Mouse (Mus musculus): Measurements from ENCODE around the gene Hnrnph1. TPM values are rescaled to one million over a fixed set of nuclear protein-coding genes. Genes with fewer than 3 reads are reported as not detected.

The Hnrnph1 gene
- polyA plus RNA-seq, 1 experiment from 2014 or later, result 500 TPM

DNA sequence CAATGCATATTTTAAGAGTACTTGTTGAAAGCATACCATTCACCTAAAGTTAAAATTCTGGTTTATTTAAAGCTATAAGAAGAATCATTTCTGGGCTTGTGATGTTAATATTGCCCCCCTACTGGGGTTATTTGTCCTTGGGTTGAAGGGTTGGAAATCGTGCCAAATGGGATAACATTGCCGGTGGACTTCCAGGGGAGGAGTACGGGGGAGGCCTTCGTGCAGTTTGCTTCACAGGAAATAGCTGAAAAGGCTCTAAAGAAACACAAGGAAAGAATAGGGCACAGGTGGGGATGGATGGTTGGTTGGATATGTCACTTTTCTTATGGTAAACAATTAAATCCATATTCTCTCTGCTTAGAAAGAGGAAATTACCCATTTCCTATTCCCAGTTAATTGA is 4.5 kb downstream of the Hnrnph1 start:
- Histone ChIP-seq H3K9ac (replicated peaks; ENCODE audit: low read length) (no peak overlapping the region), H3K27me3 (ENCODE audit: insufficient read depth, low read length) (no peaks in the 10 kb centered on the region), H3K4me1 (ENCODE audit: insufficient read depth, low read length) (peaks cover 21% of the 10 kb centered on the region), H3K36me3 (ENCODE audit: insufficient read depth, low read length) (peaks cover 36% of the 10 kb centered on the region), H3K4me3 (ENCODE audit: low read length) (peak overlapping the region; percentile 37), H3K27ac (ENCODE audit: low read length) (no peak overlapping the region), H3K4me2 (replicated peaks; ENCODE audit: low read depth, low read length) (peak overlapping the region; percentile 54), H3K9me3 (ENCODE audit: low read length) (no peaks in the 10 kb centered on the region)
- WGBS, result 13% methylated on average over 4 of the region's 4 CpGs
- ATAC-seq (ENCODE audit: low FRiP score, low TSS enrichment), result no peak

GRCm38 (mm10) chr11:50387167-50387679 is 10.4 kb downstream of the Hnrnph1 start:
- Histone ChIP-seq H3K9ac (replicated peaks; ENCODE audit: low read length) (no peak overlapping the region), H3K4me3 (ENCODE audit: low read length) (no peak overlapping the region), H3K36me3 (ENCODE audit: insufficient read depth, low read length) (peaks cover 64% of the 10 kb centered on the region), H3K27me3 (ENCODE audit: insufficient read depth, low read length) (no peaks in the 10 kb centered on the region), H3K27ac (ENCODE audit: low read length) (no peak overlapping the region), H3K4me2 (replicated peaks; ENCODE audit: low read depth, low read length) (no peak overlapping the region), H3K9me3 (ENCODE audit: low read length) (no peaks in the 10 kb centered on the region), H3K4me1 (ENCODE audit: insufficient read depth, low read length) (no peaks in the 10 kb centered on the region)
- 85% methylated on average over 3 of the region's 3 CpGs for WGBS
- no peak for ATAC-seq (ENCODE audit: low FRiP score, low TSS enrichment)

- peaks cover 60% of the 10 kb centered on the region for H3K36me3 ChIP-seq (ENCODE audit: insufficient read depth, low read length)
- ATAC-seq (ENCODE audit: low FRiP score, low TSS enrichment), result no peak
- H3K4me1 ChIP-seq (ENCODE audit: insufficient read depth, low read length), result no peaks in the 10 kb centered on the region
Observed at GRCm38 (mm10) chr11:50387697-50388096, 10.9 kb downstream of the Hnrnph1 start.

DNA sequence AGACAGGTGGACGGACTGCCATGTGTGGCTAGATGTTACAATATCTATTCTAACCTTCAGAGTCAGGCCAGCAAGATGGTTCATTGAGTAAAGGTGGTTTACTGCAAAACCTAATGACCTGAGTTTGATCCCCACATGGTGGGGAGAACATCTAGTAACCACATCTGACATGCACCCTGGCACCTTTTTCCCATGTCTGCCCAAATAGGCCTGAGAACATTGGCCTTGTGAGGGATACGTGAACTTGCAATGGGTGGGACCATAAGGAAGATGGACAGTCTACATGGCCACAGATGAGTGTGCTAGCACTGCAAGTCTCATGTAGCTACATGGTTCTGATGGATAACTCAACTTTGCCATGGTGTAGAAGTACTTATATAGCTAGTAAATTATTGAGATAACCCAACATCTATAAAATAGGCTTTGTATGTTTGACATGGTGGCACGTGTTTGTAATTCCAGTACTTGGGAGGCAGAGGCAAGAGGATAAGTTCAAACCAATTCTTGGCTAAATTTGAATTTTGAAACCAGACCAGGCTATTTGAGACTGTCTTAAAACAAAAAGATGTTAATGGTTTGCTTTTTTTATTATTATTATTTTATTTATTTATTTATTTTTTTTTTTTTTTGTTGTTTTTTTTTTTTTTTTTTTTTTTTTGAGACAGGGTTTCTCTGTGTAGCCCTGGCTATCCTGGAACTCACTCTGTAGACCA is 11.6 kb downstream of the Hnrnph1 start:
- Histone ChIP-seq H3K36me3 (ENCODE audit: insufficient read depth, low read length) (peaks cover 56% of the 10 kb centered on the region), H3K9ac (replicated peaks; ENCODE audit: low read length) (no peak overlapping the region), H3K9me3 (ENCODE audit: low read length) (no peaks in the 10 kb centered on the region), H3K27me3 (ENCODE audit: insufficient read depth, low read length) (no peaks in the 10 kb centered on the region), H3K4me2 (replicated peaks; ENCODE audit: low read depth, low read length) (no peak overlapping the region), H3K4me1 (ENCODE audit: insufficient read depth, low read length) (no peaks in the 10 kb centered on the region), H3K27ac (ENCODE audit: low read length) (no peak overlapping the region), H3K4me3 (ENCODE audit: low read length) (no peak overlapping the region)
- 94% methylated on average over 3 of the region's 3 CpGs for WGBS
- peak; percentile 10; the same call in 1 of the 2 replicates for ATAC-seq (ENCODE audit: low FRiP score, low TSS enrichment)

More at GRCm38 (mm10) chr11:50387697-50388096, 10.9 kb downstream of the Hnrnph1 start:
- no peak overlapping the region for H3K27ac ChIP-seq (ENCODE audit: low read length)
- no peak overlapping the region for H3K4me2 ChIP-seq (replicated peaks; ENCODE audit: low read depth, low read length)
- no peaks in the 10 kb centered on the region for H3K9me3 ChIP-seq (ENCODE audit: low read length)
- no peak overlapping the region for H3K4me3 ChIP-seq (ENCODE audit: low read length)
- no peak overlapping the region for H3K9ac ChIP-seq (replicated peaks; ENCODE audit: low read length)
- H3K27me3 ChIP-seq (ENCODE audit: insufficient read depth, low read length), result no peaks in the 10 kb centered on the region
- 81% methylated on average over 4 of the region's 4 CpGs for WGBS

GRCm38 (mm10) chr11:50389011-50389410 is 12.2 kb downstream of the Hnrnph1 start:
- H3K27me3 ChIP-seq (ENCODE audit: insufficient read depth, low read length), result no peaks in the 10 kb centered on the region
- H3K4me1 ChIP-seq (ENCODE audit: insufficient read depth, low read length), result no peaks in the 10 kb centered on the region
- peaks cover 56% of the 10 kb centered on the region for H3K36me3 ChIP-seq (ENCODE audit: insufficient read depth, low read length)
- WGBS, result 70% methylated on average over 3 of the region's 3 CpGs
- no peak overlapping the region for H3K4me3 ChIP-seq (ENCODE audit: low read length)
- no peak for ATAC-seq (ENCODE audit: low FRiP score, low TSS enrichment)
- no peak overlapping the region for H3K4me2 ChIP-seq (replicated peaks; ENCODE audit: low read depth, low read length)
- no peaks in the 10 kb centered on the region for H3K9me3 ChIP-seq (ENCODE audit: low read length)
- H3K9ac ChIP-seq (replicated peaks; ENCODE audit: low read length), result no peak overlapping the region
- H3K27ac ChIP-seq (ENCODE audit: low read length), result no peak overlapping the region

DNA sequence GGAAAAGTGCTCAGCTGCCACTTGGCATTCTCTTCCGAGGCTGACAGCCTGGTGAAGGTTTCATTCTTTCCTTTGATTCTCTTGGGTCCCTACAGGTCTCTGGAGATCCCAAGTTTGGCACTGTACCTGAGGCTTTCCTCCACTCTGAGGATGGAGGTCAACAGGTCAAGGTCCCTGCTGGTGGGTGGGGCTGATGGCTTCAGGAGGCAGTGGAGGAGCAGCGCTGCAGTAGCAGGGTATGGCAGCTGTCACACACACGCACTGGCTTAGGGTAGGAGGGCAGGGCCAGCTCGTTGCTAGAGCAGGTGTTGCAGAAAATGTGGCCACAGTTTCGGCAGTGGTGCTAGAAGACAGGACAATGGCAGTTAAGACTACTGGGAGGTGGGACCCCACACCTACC is 12.8 kb downstream of the Hnrnph1 start:
- Histone ChIP-seq H3K36me3 (ENCODE audit: insufficient read depth, low read length) (peaks cover 55% of the 10 kb centered on the region), H3K9me3 (ENCODE audit: low read length) (no peaks in the 10 kb centered on the region)
- ATAC-seq (ENCODE audit: low FRiP score, low TSS enrichment), result no peak

DNA sequence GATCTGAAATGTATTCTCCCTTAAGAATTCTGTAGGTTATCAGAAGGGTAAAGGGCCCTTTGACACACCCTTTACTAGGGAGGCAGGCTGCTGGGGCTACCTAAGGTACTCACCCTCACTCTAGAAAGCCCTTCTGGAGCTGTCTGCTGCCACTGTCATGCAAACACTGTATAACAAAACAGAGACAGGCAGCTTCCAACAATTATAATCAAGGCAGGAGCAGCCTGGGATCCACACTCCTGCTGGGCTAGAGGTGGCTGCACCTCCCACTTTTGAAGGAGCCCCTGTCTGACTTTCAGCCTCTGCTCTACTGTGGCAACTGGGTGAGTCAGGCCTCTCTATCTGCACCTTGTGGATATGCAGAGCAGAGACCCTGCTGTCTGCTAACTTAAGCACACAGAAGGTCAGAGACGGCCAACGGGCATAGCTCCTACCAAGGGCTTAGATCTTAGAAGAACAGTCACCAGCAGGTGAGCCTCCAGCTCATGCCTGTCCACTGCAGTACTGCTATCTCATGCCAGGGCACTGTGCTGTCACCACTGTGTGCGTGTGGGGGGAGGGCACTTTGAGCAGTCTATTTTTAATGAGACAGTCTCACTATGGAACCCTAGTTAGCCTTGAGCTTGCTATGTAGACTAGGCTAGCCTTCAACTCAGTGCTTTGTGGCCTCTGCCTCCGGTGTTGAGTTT is 14.6 kb downstream of the Hnrnph1 start:
- H3K9ac ChIP-seq (replicated peaks; ENCODE audit: low read length), result no peak overlapping the region
- H3K4me2 ChIP-seq (replicated peaks; ENCODE audit: low read depth, low read length), result no peak overlapping the region
- H3K4me1 ChIP-seq (ENCODE audit: insufficient read depth, low read length), result no peaks in the 10 kb centered on the region
- H3K9me3 ChIP-seq (ENCODE audit: low read length), result no peaks in the 10 kb centered on the region
- no peak for ATAC-seq (ENCODE audit: low FRiP score, low TSS enrichment)
- H3K27ac ChIP-seq (ENCODE audit: low read length), result no peak overlapping the region
- H3K36me3 ChIP-seq (ENCODE audit: insufficient read depth, low read length), result peaks cover 50% of the 10 kb centered on the region
- 78% methylated on average over 4 of the region's 4 CpGs for WGBS
- H3K27me3 ChIP-seq (ENCODE audit: insufficient read depth, low read length), result no peaks in the 10 kb centered on the region
- H3K4me3 ChIP-seq (ENCODE audit: low read length), result no peak overlapping the region

More for the DNA sequence above, 12.8 kb downstream of the Hnrnph1 start:
- Histone ChIP-seq H3K4me2 (replicated peaks; ENCODE audit: low read depth, low read length) (no peak overlapping the region), H3K4me1 (ENCODE audit: insufficient read depth, low read length) (no peaks in the 10 kb centered on the region), H3K27ac (ENCODE audit: low read length) (no peak overlapping the region), H3K9ac (replicated peaks; ENCODE audit: low read length) (no peak overlapping the region), H3K27me3 (ENCODE audit: insufficient read depth, low read length) (no peaks in the 10 kb centered on the region), H3K4me3 (ENCODE audit: low read length) (no peak overlapping the region)
- 74% methylated on average over 5 of the region's 5 CpGs for WGBS

- 87% methylated on average over 6 of the region's 6 CpGs for WGBS
Observed at GRCm38 (mm10) chr11:50393306-50393705, 16.5 kb downstream of the Hnrnph1 start.

GRCm38 (mm10) chr11:50394731-50395130 is 17.9 kb downstream of the Hnrnph1 start:
- no peak overlapping the region for H3K4me2 ChIP-seq (replicated peaks; ENCODE audit: low read depth, low read length)
- H3K4me3 ChIP-seq (ENCODE audit: low read length), result no peak overlapping the region
- WGBS, result 91% methylated on average over 7 of the region's 7 CpGs
- no peak for ATAC-seq (ENCODE audit: low FRiP score, low TSS enrichment)
- no peak overlapping the region for H3K9ac ChIP-seq (replicated peaks; ENCODE audit: low read length)
- H3K4me1 ChIP-seq (ENCODE audit: insufficient read depth, low read length), result no peaks in the 10 kb centered on the region
- no peaks in the 10 kb centered on the region for H3K9me3 ChIP-seq (ENCODE audit: low read length)
- H3K36me3 ChIP-seq (ENCODE audit: insufficient read depth, low read length), result peaks cover 43% of the 10 kb centered on the region; the same call in 1 of the 2 replicates
- H3K27me3 ChIP-seq (ENCODE audit: insufficient read depth, low read length), result no peaks in the 10 kb centered on the region
- H3K27ac ChIP-seq (ENCODE audit: low read length), result no peak overlapping the region

More at GRCm38 (mm10) chr11:50393306-50393705, 16.5 kb downstream of the Hnrnph1 start:
- ATAC-seq (ENCODE audit: low FRiP score, low TSS enrichment), result no peak
- Histone ChIP-seq H3K4me2 (replicated peaks; ENCODE audit: low read depth, low read length) (no peak overlapping the region), H3K4me1 (ENCODE audit: insufficient read depth, low read length) (no peaks in the 10 kb centered on the region), H3K36me3 (ENCODE audit: insufficient read depth, low read length) (peaks cover 44% of the 10 kb centered on the region), H3K4me3 (ENCODE audit: low read length) (no peak overlapping the region), H3K9ac (replicated peaks; ENCODE audit: low read length) (no peak overlapping the region), H3K27me3 (ENCODE audit: insufficient read depth, low read length) (no peaks in the 10 kb centered on the region), H3K27ac (ENCODE audit: low read length) (no peak overlapping the region), H3K9me3 (ENCODE audit: low read length) (no peaks in the 10 kb centered on the region)

Data from kidney, embryonic 16.5 days (tissue).